In genomic region chr13:51777738-51778274, GRCm38 (mm10) we compare ENCODE assay signal across 9 mouse cellular contexts. TPM values are rescaled to one million over a fixed set of nuclear protein-coding genes. Genes with fewer than 3 reads are reported as not detected.
DNase-seq lines count a peak whose midpoint lies in the region; ATAC-seq and TF ChIP-seq lines count a peak whose summit lies in the region.
"Had no signal": no experiment of that assay in that cellular context is flagged by ENCODE, and none has a peak within 500 bp of the region (broad histone marks: within the 10 kb centered on the region; RNA-seq: fewer than 3 reads in every experiment).

No protein-coding gene starts in this region.

- 0 out of 2 replicates have a peak, but pooled peaks have one; percentile 15 for ATAC-seq in hindbrain, embryonic 12.5 days (ENCODE audit: low FRiP score)
- no peak; the same call in 1 of the 2 replicates for ATAC-seq in neural tube, embryonic 14.5 days (ENCODE audit: low read depth)

- H3K27ac ChIP-seq in kidney, adult 2 months (ENCODE audit: insufficient read depth, low read depth, low read length), result peak overlapping the region; percentile 85
- peak overlapping the region; percentile 15; the same call in 1 of the 2 replicates for H3K27ac ChIP-seq in MEL (ENCODE audit: control insufficient read depth, low read depth, low read length)
- peak overlapping the region; percentile 88 for H3K27ac ChIP-seq in cortical plate, adult 2 months (ENCODE audit: insufficient read depth, low read length)
- 0 out of 2 replicates have a peak overlapping the region, but pooled peaks have one; percentile 62 for H3K27ac ChIP-seq in hindbrain, embryonic 12.5 days
- H3K27ac ChIP-seq in neural tube, embryonic 14.5 days (ENCODE audit: low read depth, low read length), result 0 out of 2 replicates have a peak overlapping the region, but pooled peaks have one; percentile 39
- H3K27ac ChIP-seq: macrophage had no signal

- no peak for TF ChIP-seq CTCF in kidney, adult 2 months (conservative IDR thresholded peaks at IDR 0.05; ENCODE audit: insufficient read depth, insufficient read length, low read depth, low read length)
- TF ChIP-seq CTCF in MEL (IDR thresholded peaks at IDR 0.05 in 2 of 3, conservative IDR thresholded peaks at IDR 0.05 in 1 of 3; ENCODE audit: control insufficient read depth in 1 of 3, insufficient read depth in 1 of 3, low read depth in 2 of 3, low read length in 3 of 3, poor library complexity in 1 of 3, severe bottlenecking in 1 of 3), result no peak
- no peak for TF ChIP-seq CTCF in cortical plate, adult 2 months (IDR thresholded peaks at IDR 0.05; ENCODE audit: extremely low read depth, insufficient read depth, low read length)

- H3K9ac ChIP-seq in MEL (ENCODE audit: control insufficient read depth, low read depth, low read length, poor library complexity, severe bottlenecking), result peak overlapping the region; percentile 35; the same call in 1 of the 2 replicates
- no peak overlapping the region for H3K9ac ChIP-seq in hindbrain, embryonic 12.5 days
- H3K9ac ChIP-seq in neural tube, embryonic 14.5 days (replicated peaks; ENCODE audit: low read depth, low read length), result peak overlapping the region; percentile 29; the same call in 1 of the 2 replicates

- no peak for TF ChIP-seq EP300 in MEL (IDR thresholded peaks at IDR 0.05; ENCODE audit: low read depth in 1 of 2, low read length in 2 of 2)

- H3K4me1 ChIP-seq in kidney, adult 2 months (ENCODE audit: control insufficient read depth, insufficient read depth, low read length), result peaks cover 23% of the 10 kb centered on the region
- H3K4me1 ChIP-seq in MEL (ENCODE audit: control insufficient read depth in 1 of 2, insufficient read depth in 2 of 2, low read length in 2 of 2), result peaks cover 3 to 21% of the 10 kb centered on the region in 2 experiments
- peaks cover 28% of the 10 kb centered on the region for H3K4me1 ChIP-seq in cortical plate, adult 2 months (ENCODE audit: control insufficient read depth, insufficient read depth, low read length)
- H3K4me1 ChIP-seq in hindbrain, embryonic 12.5 days, result peaks cover 19% of the 10 kb centered on the region
- peaks cover 16% of the 10 kb centered on the region for H3K4me1 ChIP-seq in neural tube, embryonic 14.5 days (ENCODE audit: control insufficient read depth, insufficient read depth, low read length)

- H3K27me3 ChIP-seq in kidney, adult 2 months (replicated peaks; ENCODE audit: control insufficient read depth, insufficient read depth, low read length), result no peaks in the 10 kb centered on the region
- H3K27me3 ChIP-seq in MEL (ENCODE audit: control insufficient read depth in 1 of 2, insufficient read depth in 2 of 2, low read length in 2 of 2), result no peaks in the 10 kb centered on the region
- H3K27me3 ChIP-seq in hindbrain, embryonic 12.5 days, result no peaks in the 10 kb centered on the region
- H3K27me3 ChIP-seq in neural tube, embryonic 14.5 days (ENCODE audit: control insufficient read depth, insufficient read depth, low read length), result no peaks in the 10 kb centered on the region

- no peak for DNase-seq in kidney, adult 2 months
- no peak for DNase-seq in kidney, adult 18-20 months
- no peak for DNase-seq in MEL (ENCODE audit: low read depth, low spot score)
- no peak for DNase-seq in embryo, embryonic 9.5 days (ENCODE audit: extremely low spot score)
- no peak for DNase-seq in spleen, postnatal 10 days (ENCODE audit: low spot score in 2 of 2)

- WGBS in kidney, adult 2 months, result 36% methylated on average over 6 of the region's 6 CpGs
- 58% methylated on average over 6 of the region's 6 CpGs for WGBS in hindbrain, embryonic 12.5 days
- 52% methylated on average over 6 of the region's 6 CpGs for WGBS in neural tube, embryonic 14.5 days

- no peak overlapping the region for H3K4me2 ChIP-seq in hindbrain, embryonic 12.5 days (replicated peaks)
- H3K4me2 ChIP-seq in neural tube, embryonic 14.5 days (ENCODE audit: low read depth, low read length), result peak overlapping the region; percentile 23; the same call in 1 of the 2 replicates

- no peaks in the 10 kb centered on the region for H3K79me2 ChIP-seq in MEL (ENCODE audit: control insufficient read depth, insufficient read depth, low read length, poor library complexity)

- H3K4me3 ChIP-seq in kidney, adult 2 months (ENCODE audit: insufficient read depth, low read depth, low read length), result no peak overlapping the region
- H3K4me3 ChIP-seq in MEL (ENCODE audit: control insufficient read depth in 1 of 2, insufficient read depth in 1 of 2, low read depth in 2 of 2, low read length in 2 of 2), result no peak overlapping the region
- no peak overlapping the region for H3K4me3 ChIP-seq in cortical plate, adult 2 months (ENCODE audit: insufficient read depth, low read length)
- H3K4me3 ChIP-seq in hindbrain, embryonic 12.5 days, result no peak overlapping the region
- no peak overlapping the region for H3K4me3 ChIP-seq in neural tube, embryonic 14.5 days (ENCODE audit: low read depth, low read length)

- no peaks in the 10 kb centered on the region for H3K36me3 ChIP-seq in kidney, adult 2 months (ENCODE audit: control insufficient read depth, insufficient read depth, low read length)
- H3K36me3 ChIP-seq in MEL (ENCODE audit: control insufficient read depth in 1 of 2, insufficient read depth in 2 of 2, low read length in 2 of 2), result peaks cover 0 to 13% of the 10 kb centered on the region in 2 experiments; a peak in 2 of 4 replicates
- no peaks in the 10 kb centered on the region for H3K36me3 ChIP-seq in hindbrain, embryonic 12.5 days
- H3K36me3 ChIP-seq in neural tube, embryonic 14.5 days (ENCODE audit: control insufficient read depth, insufficient read depth, low read length), result no peaks in the 10 kb centered on the region

- H3K9me3 ChIP-seq in MEL (replicated peaks; ENCODE audit: insufficient read depth, low read length), result no peaks in the 10 kb centered on the region
- H3K9me3 ChIP-seq in hindbrain, embryonic 12.5 days (replicated peaks), result no peaks in the 10 kb centered on the region
- H3K9me3 ChIP-seq in neural tube, embryonic 14.5 days (ENCODE audit: control insufficient read depth, low read length), result no peaks in the 10 kb centered on the region

- no peak for TF ChIP-seq RAD21 in MEL (IDR thresholded peaks at IDR 0.05; ENCODE audit: low read depth, low read length)

- TF ChIP-seq POLR2A in kidney, adult 2 months (IDR thresholded peaks at IDR 0.05; ENCODE audit: low read depth, low read length), result no peak
- no peak for TF ChIP-seq POLR2A in MEL (IDR thresholded peaks at IDR 0.05; ENCODE audit: control insufficient read depth in 1 of 2, insufficient read depth in 1 of 2, low read depth in 1 of 2, low read length in 2 of 2, poor library complexity in 1 of 2)
- no peak for TF ChIP-seq POLR2A in cortical plate, adult 2 months (IDR thresholded peaks at IDR 0.05; ENCODE audit: extremely low read depth, insufficient read depth, low read length)

TF ChIP-seq in MEL, 35 proteins besides CTCF, POLR2A, EP300 and RAD21:
- TF ChIP-seq ETS1 (IDR thresholded peaks at IDR 0.05; ENCODE audit: low read depth, low read length), result peak; percentile 71
- TF ChIP-seq USF2 (IDR thresholded peaks at IDR 0.05; ENCODE audit: borderline replicate concordance in 1 of 2, insufficient read depth in 1 of 2, low read depth in 1 of 2, low read length in 2 of 2), result no peak
- TF ChIP-seq MYC (IDR thresholded peaks at IDR 0.05; ENCODE audit: low read depth, low read length), result no peak
- TF ChIP-seq MAZ (IDR thresholded peaks at IDR 0.05; ENCODE audit: low read depth, low read length), result no peak

RNA-seq across cellular contexts. Expression of gene Sema4d, which starts 15.7 kb away (rescaled TPM):
- 87.8 and 93.2 TPM in 2 replicates for polyA plus RNA-seq in kidney, adult 2 months (2012; rRNA removed)
- 6.9 and 8.2 TPM in 2 replicates for total RNA-seq in MEL (2012; rRNA removed)
- 10 to 100 TPM in 1 of 2 experiments, not detected in 1; 20.3 TPM for polyA plus RNA-seq in MEL (2012; ENCODE audit: insufficient read depth in 1 of 2, insufficient read length in 2 of 2, low read depth in 1 of 2, low replicate concordance in 2 of 2, missing spikeins in 1 of 2)
- 88.7 and 99.9 TPM in 2 replicates for polyA plus RNA-seq in cortical plate, adult 2 months (2012; rRNA removed)
- polyA plus RNA-seq in hindbrain, embryonic 12.5 days (2016; fragmentation: Nextera tagmentation; extraction: Ambion mirVana), result 7.2 and 7.7 TPM in 2 replicates
- 17.4 and 20.9 TPM in 2 replicates for polyA plus RNA-seq in neural tube, embryonic 14.5 days (2014; fragmentation: Nextera tagmentation; extraction: Ambion mirVana)

Comparison
In these comparisons a context has a peak if more than half of its experiments do, and no peak if none do; other contexts are left out.
1. H3K27ac ChIP-seq: peak in every context shown above with its lines; median percentile 88 in cortical plate, adult 2 months; 85 in kidney, adult 2 months; 62 in hindbrain, embryonic 12.5 days; 39 in neural tube, embryonic 14.5 days; 15 in MEL.